Mouse (Mus musculus): Measurements from ENCODE around the gene Styxl1. TPM values are rescaled to one million over a fixed set of nuclear protein-coding genes. Genes with fewer than 3 reads are reported as not detected.
A peak's percentile ranks its signal among the peaks of the same experiment; 100 is the strongest.

The Styxl1 gene
- total RNA-seq, 2 experiments from 2014 or later = not detected

- intact Hi-C loops (cut with DNase I) = no loop called here
Observed at GRCm38 (mm10) chr5:135707039-135707438, 71.1 kb downstream of the Styxl1 start.

GRCm38 (mm10) chr5:135705383-135705782, 72.8 kb downstream of the Styxl1 start:
- DNase-seq = no peak

More at GRCm38 (mm10) chr5:135707039-135707438, 71.1 kb downstream of the Styxl1 start:
- no peak for DNase-seq

GRCm38 (mm10) chr5:135703431-135703830, 74.8 kb downstream of the Styxl1 start:
- intact Hi-C loops (cut with DNase I) = no loop called here
- no peak for DNase-seq

More at GRCm38 (mm10) chr5:135705383-135705782, 72.8 kb downstream of the Styxl1 start:
- intact Hi-C loops (cut with DNase I) = no loop called here

- DNase-seq = peak in 1 of 2 experiments; percentile 54
- intact Hi-C loops (cut with DNase I) = no loop called here
Observed at GRCm38 (mm10) chr5:135702682-135703192, 75.4 kb downstream of the Styxl1 start.

- intact Hi-C loops (cut with DNase I) = no loop called here
- peak; percentile 38 to 52 for DNase-seq
Observed at GRCm38 (mm10) chr5:135702190-135702589, 76.0 kb downstream of the Styxl1 start.

- intact Hi-C loops (cut with DNase I) = no loop called here
- DNase-seq = no peak
Observed at GRCm38 (mm10) chr5:135701601-135702000, 76.6 kb downstream of the Styxl1 start.

GRCm38 (mm10) chr5:135697711-135698111, 80.5 kb downstream of the Styxl1 start:
- intact Hi-C loops (cut with DNase I) = no loop called here
- peak in 1 of 2 experiments; percentile 38 for DNase-seq

Small RNA genes within 50 kb of the gene (microRNA-seq; reads per million reads assigned to microRNA genes)
- 0 reads per million in 2 experiments for gene Mir7034

Other genes starting within 250 kb of the Styxl1 start
- gene Hip1, start 233.3 kb downstream of the Styxl1 start, total RNA-seq (2021) = 10 to 100 TPM; 43.3 to 51.8 TPM
- gene Ccl26, start 214.8 kb downstream of the Styxl1 start, total RNA-seq (2021) = not detected
- 1 to 10 TPM; 1.2 to 1.8 TPM for gene Ccl24, start 205.3 kb downstream of the Styxl1 start, total RNA-seq (2021)
- 10 to 100 TPM; 19.2 to 21.1 TPM for gene Rhbdd2, start 145.8 kb downstream of the Styxl1 start, total RNA-seq (2021)
- gene Por, start 108.4 kb downstream of the Styxl1 start, total RNA-seq (2021) = 10 to 100 TPM; 62.8 to 72.0 TPM
- gene Tmem120a, start 33.9 kb downstream of the Styxl1 start, total RNA-seq (2021) = 10 to 100 TPM; 10.0 to 17.4 TPM
- 1,000 to 10,000 TPM; 1,661 to 1,664 TPM for gene Mdh2, start 95 bp upstream of the Styxl1 start, total RNA-seq (2021)
- under 1 TPM; 0.24 to 0.25 TPM for gene Srrm3, start 28.5 kb upstream of the Styxl1 start, total RNA-seq (2021)
- gene Hspb1, start 109.5 kb upstream of the Styxl1 start, total RNA-seq (2021) = 100 to 1,000 TPM; 304 to 329 TPM
- 100 to 1,000 TPM; 321 to 334 TPM for gene Ywhag, start 156.2 kb upstream of the Styxl1 start, total RNA-seq (2021)
- gene Ssc4d, start 196.1 kb upstream of the Styxl1 start, total RNA-seq (2021) = 1 to 10 TPM in 1 of 2 experiments, under 1 TPM in 1; 0.43 to 1.4 TPM
- not detected for gene Zp3, start 201.7 kb upstream of the Styxl1 start, total RNA-seq (2021)
- 10 to 100 TPM in 1 of 2 experiments, 1 to 10 TPM in 1; 9.5 to 10.7 TPM for gene Dtx2, start 216.4 kb upstream of the Styxl1 start, total RNA-seq (2021)

All from heart, postnatal 10 days (tissue).